Mouse (Mus musculus) hindbrain, embryonic 16.5 days (tissue): ENCODE results near the gene Arhgef7. TPM values are rescaled to one million over a fixed set of nuclear protein-coding genes. Genes with fewer than 3 reads are reported as not detected.

ENCODE experiments used
- ATAC-seq: fragments of 200-750 bp; cut with Nextera tagmentation; 2 replicates; pipeline ENCODE4 v1.8.0; 2017; ENCODE audit warnings: moderate TSS enrichment, moderate library complexity
- H3K27ac ChIP-seq: fragments of 300-500 bp; sonication (generic); 2 replicates; pipeline ENCODE4 v1.5.1; 2014; ENCODE audit warnings: low read depth, mild to moderate bottlenecking, control low read depth, low read length, moderate library complexity
- H3K27me3 ChIP-seq: fragments of 300-500 bp; sonication (generic); replicated peaks from 2 replicates; pipeline ENCODE4 v1.6.1; 2014; ENCODE audit warnings: low read length; ENCODE audit not compliant: control insufficient read depth, insufficient read depth
- H3K36me3 ChIP-seq: fragments of 300-500 bp; sonication (generic); 2 replicates; pipeline ENCODE4 v1.6.1; 2014; ENCODE audit warnings: mild to moderate bottlenecking, low read length, moderate library complexity, mixed read lengths; ENCODE audit not compliant: control insufficient read depth, insufficient read depth
- H3K4me1 ChIP-seq: fragments of 300-500 bp; sonication (generic); 2 replicates; pipeline ENCODE4 v1.6.1; 2014; ENCODE audit warnings: low read depth, low read length; ENCODE audit not compliant: control insufficient read depth, insufficient read depth
- H3K4me2 ChIP-seq: fragments of 300-500 bp; sonication (generic); 2 replicates; pipeline ENCODE4 v1.6.1; 2014; ENCODE audit warnings: mild to moderate bottlenecking, low read length, control low read depth, moderate library complexity
- H3K4me3 ChIP-seq: fragments of 300-500 bp; sonication (generic); 2 replicates; pipeline ENCODE4 v1.5.1; 2014; ENCODE audit warnings: mild to moderate bottlenecking, low read length, control low read depth, moderate library complexity
- H3K9ac ChIP-seq: fragments of 300-500 bp; sonication (generic); 2 replicates; pipeline ENCODE4 v1.6.1; 2014; ENCODE audit warnings: low read depth, mild to moderate bottlenecking, control low read depth, low read length, moderate library complexity
- H3K9me3 ChIP-seq: fragments of 300-500 bp; sonication (generic); 2 replicates; pipeline ENCODE4 v1.6.1; 2014; ENCODE audit warnings: mild to moderate bottlenecking, low read length, moderate library complexity; ENCODE audit not compliant: control insufficient read depth
- WGBS: fragments of 180-500 bp; shearing (Covaris S2); extraction: QIAGEN DNeasy Blood & Tissue Kit; methylation state at CpG from one replicate; pipeline ENCODE4 v1.1.7; 2014; 5-methylcytosine and 5-hydroxymethylcytosine counted together
- polyA plus RNA-seq: library from polyadenylated mRNA; unstranded; fragments of >200 nt; fragmentation: Nextera tagmentation; extraction: Ambion mirVana; gene quantifications from 2 replicates; pipeline ENCODE4 v1.2.1, GENCODE M21; 2015

Gene Arhgef7
- polyA plus RNA-seq, 1 experiment from 2014 or later: 57.4 TPM

- no peak overlapping the region for H3K4me2 ChIP-seq
- H3K36me3 ChIP-seq: no peaks in the 10 kb centered on the region
- 90% methylated on average over 7 of the region's 7 CpGs for WGBS
- no peak overlapping the region for H3K4me3 ChIP-seq
- no peak overlapping the region for H3K27ac ChIP-seq
- H3K9ac ChIP-seq: no peak overlapping the region
- ATAC-seq: no peak
- H3K27me3 ChIP-seq: peaks cover 2% of the 10 kb centered on the region; the same call in 1 of the 2 replicates
- peaks cover 4% of the 10 kb centered on the region; the same call in 1 of the 2 replicates for H3K4me1 ChIP-seq
- no peaks in the 10 kb centered on the region for H3K9me3 ChIP-seq
Measured at GRCm38 (mm10) chr8:11697467-11697866, 30.1 kb upstream of the Arhgef7 start.

GRCm38 (mm10) chr8:11699442-11700001 lies 28.0 kb upstream of the Arhgef7 start:
- no peak overlapping the region for H3K27ac ChIP-seq
- peaks cover 4% of the 10 kb centered on the region; the same call in 1 of the 2 replicates for H3K4me1 ChIP-seq
- no peak overlapping the region; the same call in 1 of the 2 replicates for H3K9ac ChIP-seq
- no peaks in the 10 kb centered on the region for H3K36me3 ChIP-seq
- H3K4me3 ChIP-seq: no peak overlapping the region
- no peak overlapping the region for H3K4me2 ChIP-seq
- ATAC-seq: no peak
- WGBS: 76% methylated on average over 5 of the region's 5 CpGs
- peaks cover 2% of the 10 kb centered on the region; the same call in 1 of the 2 replicates for H3K27me3 ChIP-seq
- H3K9me3 ChIP-seq: no peaks in the 10 kb centered on the region

GRCm38 (mm10) chr8:11700060-11701032 lies 27.2 kb upstream of the Arhgef7 start:
- no peak overlapping the region for H3K27ac ChIP-seq
- peak overlapping the region; percentile 58 for H3K4me2 ChIP-seq
- peak overlapping the region; percentile 56 for H3K9ac ChIP-seq
- H3K4me3 ChIP-seq: peak overlapping the region; percentile 28
- peaks cover 2% of the 10 kb centered on the region; the same call in 1 of the 2 replicates for H3K27me3 ChIP-seq
- peak; percentile 93 for ATAC-seq
- no peaks in the 10 kb centered on the region for H3K9me3 ChIP-seq
- WGBS: 38% methylated on average over 26 of the region's 26 CpGs
- H3K36me3 ChIP-seq: no peaks in the 10 kb centered on the region
- peaks cover 4% of the 10 kb centered on the region; the same call in 1 of the 2 replicates for H3K4me1 ChIP-seq

GRCm38 (mm10) chr8:11701033-11701362 lies 26.5 kb upstream of the Arhgef7 start, which contains the start of gene 1700016D06Rik:
Gene 1700016D06Rik (minus strand): TSS chr8:11701063.
- peak within 1 kb of the TSS; percentile 28 for H3K4me3 ChIP-seq

GRCm38 (mm10) chr8:11701428-11701827 lies 26.1 kb upstream of the Arhgef7 start:
- no peak overlapping the region for H3K4me2 ChIP-seq
- H3K9ac ChIP-seq: no peak overlapping the region
- peaks cover 2% of the 10 kb centered on the region; the same call in 1 of the 2 replicates for H3K27me3 ChIP-seq
- WGBS: 86% methylated on average over 6 of the region's 6 CpGs
- H3K4me3 ChIP-seq: no peak overlapping the region
- no peaks in the 10 kb centered on the region for H3K9me3 ChIP-seq
- H3K4me1 ChIP-seq: peaks cover 4% of the 10 kb centered on the region; the same call in 1 of the 2 replicates
- no peak for ATAC-seq
- H3K27ac ChIP-seq: no peak overlapping the region
- H3K36me3 ChIP-seq: no peaks in the 10 kb centered on the region

More at GRCm38 (mm10) chr8:11701033-11701362, 26.5 kb upstream of the Arhgef7 start, which contains the start of gene 1700016D06Rik:
- WGBS: 67% methylated on average over 6 of the region's 6 CpGs
- peak within 1 kb of the TSS; percentile 56 for H3K9ac ChIP-seq
- H3K4me2 ChIP-seq: peak within 1 kb of the TSS; percentile 58
- H3K36me3 ChIP-seq: no peaks in the 10 kb centered on the region
- no peak within 1 kb of the TSS for H3K27ac ChIP-seq
- peaks cover 2% of the 10 kb centered on the region; the same call in 1 of the 2 replicates for H3K27me3 ChIP-seq
- H3K4me1 ChIP-seq: peaks cover 4% of the 10 kb centered on the region; the same call in 1 of the 2 replicates
- no peak for ATAC-seq
- H3K9me3 ChIP-seq: no peaks in the 10 kb centered on the region

- H3K27ac ChIP-seq: no peak overlapping the region
- H3K9ac ChIP-seq: no peak overlapping the region
- H3K4me2 ChIP-seq: no peak overlapping the region
- no peak overlapping the region for H3K4me3 ChIP-seq
- H3K9me3 ChIP-seq: no peaks in the 10 kb centered on the region
- peaks cover 2% of the 10 kb centered on the region; the same call in 1 of the 2 replicates for H3K27me3 ChIP-seq
- H3K4me1 ChIP-seq: peaks cover 6% of the 10 kb centered on the region; the same call in 1 of the 2 replicates
- no peaks in the 10 kb centered on the region for H3K36me3 ChIP-seq
- ATAC-seq: no peak
- WGBS: 82% methylated on average over 5 of the region's 5 CpGs
Measured at GRCm38 (mm10) chr8:11703789-11704188, 23.7 kb upstream of the Arhgef7 start.

- Histone ChIP-seq H3K9me3 (no peaks in the 10 kb centered on the region), H3K27ac (no peak overlapping the region), H3K27me3 (peaks cover 2% of the 10 kb centered on the region; the same call in 1 of the 2 replicates), H3K36me3 (no peaks in the 10 kb centered on the region), H3K4me2 (no peak overlapping the region), H3K4me1 (peaks cover 6% of the 10 kb centered on the region; the same call in 1 of the 2 replicates), H3K9ac (no peak overlapping the region), H3K4me3 (no peak overlapping the region)
- no peak for ATAC-seq
- 73% methylated on average over 6 of the region's 6 CpGs for WGBS
Measured at GRCm38 (mm10) chr8:11704716-11705420, 22.7 kb upstream of the Arhgef7 start.

- Histone ChIP-seq H3K27ac (no peak overlapping the region), H3K36me3 (no peaks in the 10 kb centered on the region), H3K9me3 (no peaks in the 10 kb centered on the region), H3K27me3 (0 out of 2 replicates have a peak, but pooled peaks cover 2% of the 10 kb centered on the region), H3K4me3 (no peak overlapping the region), H3K4me2 (no peak overlapping the region), H3K9ac (no peak overlapping the region), H3K4me1 (peaks cover 3% of the 10 kb centered on the region; the same call in 1 of the 2 replicates)
- WGBS: 86% methylated on average over 12 of the region's 12 CpGs
- ATAC-seq: no peak
Measured at GRCm38 (mm10) chr8:11705818-11706217, 21.7 kb upstream of the Arhgef7 start.
